Mouse (Mus musculus) testis, postnatal 10 days (tissue): ENCODE measurements around the gene Dmac2.
"Not testable (repeated sequence)": the region's sequence is repeated elsewhere in the genome, so short reads cannot be mapped to it uniquely, and the experiment has no call there.

Experiments used
- DNase-seq: peaks from one replicate; pipeline ENCODE4 v3.0.0; 2021; ENCODE audit warnings: low spot score

Dmac2 gene

GRCm38 (mm10) chr7:25618865-25619721 is at the start of gene Dmac2:
Gene Dmac2, plus strand, starts transcription at chr7:25619414.
- DNase-seq: peak; percentile 96

- not testable (repeated sequence) for DNase-seq
Observed at GRCm38 (mm10) chr7:25573806-25574205, 45.4 kb upstream of the Dmac2 start.

GRCm38 (mm10) chr7:25575105-25575504 is 44.1 kb upstream of the Dmac2 start:
- no peak for DNase-seq

- DNase-seq: no peak
Observed at GRCm38 (mm10) chr7:25575870-25576269, 43.3 kb upstream of the Dmac2 start.

- not testable (repeated sequence) for DNase-seq
Observed at GRCm38 (mm10) chr7:25576308-25576707, 42.9 kb upstream of the Dmac2 start.

GRCm38 (mm10) chr7:25576793-25577437 is 42.3 kb upstream of the Dmac2 start:
- DNase-seq: not testable (repeated sequence)

- no peak for DNase-seq
Observed at GRCm38 (mm10) chr7:25579441-25579840, 39.8 kb upstream of the Dmac2 start.

GRCm38 (mm10) chr7:25582301-25582810 is 36.9 kb upstream of the Dmac2 start:
- DNase-seq: no peak

GRCm38 (mm10) chr7:25584651-25585050 is 34.6 kb upstream of the Dmac2 start:
- no peak for DNase-seq

- no peak for DNase-seq
Observed at GRCm38 (mm10) chr7:25585351-25586204, 33.6 kb upstream of the Dmac2 start.

GRCm38 (mm10) chr7:25591226-25591625 is 28.0 kb upstream of the Dmac2 start:
- no peak for DNase-seq

GRCm38 (mm10) chr7:25593859-25594258 is 25.4 kb upstream of the Dmac2 start:
- no peak for DNase-seq

- DNase-seq: peak; percentile 84
Observed at GRCm38 (mm10) chr7:25599663-25600062, 19.6 kb upstream of the Dmac2 start.

- no peak for DNase-seq
Observed at GRCm38 (mm10) chr7:25600666-25601065, 18.5 kb upstream of the Dmac2 start.

- DNase-seq: no peak
Observed at GRCm38 (mm10) chr7:25601346-25601745, 17.9 kb upstream of the Dmac2 start.

- DNase-seq: no peak
Observed at GRCm38 (mm10) chr7:25606625-25607063, 12.6 kb upstream of the Dmac2 start.

- DNase-seq: peak; percentile 35
Observed at GRCm38 (mm10) chr7:25607196-25607595, 12.0 kb upstream of the Dmac2 start.

- DNase-seq: peak; percentile 38
Observed at GRCm38 (mm10) chr7:25610056-25610455, 9.2 kb upstream of the Dmac2 start.

- no peak for DNase-seq
Observed at GRCm38 (mm10) chr7:25611501-25611900, 7.7 kb upstream of the Dmac2 start.

GRCm38 (mm10) chr7:25614086-25614485 is 5.1 kb upstream of the Dmac2 start:
- DNase-seq: peak; percentile 38

GRCm38 (mm10) chr7:25614831-25615705 is 4.1 kb upstream of the Dmac2 start:
- DNase-seq: peak; percentile 41
